Mouse (Mus musculus) forebrain, embryonic 14.5 days (tissue): ENCODE results near the gene Paqr5. TPM values are rescaled to one million over a fixed set of nuclear protein-coding genes. Genes with fewer than 3 reads are reported as not detected.
A peak's percentile ranks its signal among the peaks of the same experiment; 100 is the strongest.

Experiments
- ATAC-seq: fragments of 200-750 bp; cut with Nextera tagmentation; 2 replicates; pipeline ENCODE4 v1.8.0; 2017; ENCODE audit warnings: mild to moderate bottlenecking, moderate library complexity
- DNase-seq: peaks from one replicate; pipeline ENCODE4 v3.0.0-alpha.2; 2015; ENCODE audit warnings: low spot score
- H3K27ac ChIP-seq: fragments of 300-500 bp; sonication (generic); 2 replicates; pipeline ENCODE4 v1.5.1; 2014; ENCODE audit warnings: low read depth, mild to moderate bottlenecking, control low read depth, low read length, moderate library complexity
- H3K27me3 ChIP-seq: fragments of 300-500 bp; sonication (generic); replicated peaks from 2 replicates; pipeline ENCODE4 v1.6.1; 2014; ENCODE audit warnings: low read length, control low read depth, mixed read lengths; ENCODE audit not compliant: control insufficient read depth, insufficient read depth
- H3K36me3 ChIP-seq: fragments of 300-500 bp; sonication (generic); 2 replicates; pipeline ENCODE4 v1.6.1; 2014; ENCODE audit warnings: low read length, control low read depth; ENCODE audit not compliant: control insufficient read depth, insufficient read depth
- H3K4me1 ChIP-seq: fragments of 300-500 bp; sonication (generic); 2 replicates; pipeline ENCODE4 v1.6.1; 2014; ENCODE audit warnings: antibody characterized with exemption, low read length, control low read depth; ENCODE audit not compliant: control insufficient read depth, insufficient read depth
- H3K4me2 ChIP-seq: fragments of 300-500 bp; sonication (generic); 2 replicates; pipeline ENCODE4 v1.6.1; 2014; ENCODE audit warnings: mild to moderate bottlenecking, control low read depth, low read length
- H3K4me3 ChIP-seq: fragments of 300-500 bp; sonication (generic); 2 replicates; pipeline ENCODE4 v1.5.1; 2014; ENCODE audit warnings: low read depth, low read length, control low read depth
- H3K9ac ChIP-seq: fragments of 300-500 bp; sonication (generic); 2 replicates; pipeline ENCODE4 v1.6.1; 2014; ENCODE audit warnings: mild to moderate bottlenecking, low read length, control low read depth, moderate library complexity
- H3K9me3 ChIP-seq: fragments of 300-500 bp; sonication (generic); replicated peaks from 2 replicates; pipeline ENCODE4 v1.6.1; 2016; ENCODE audit warnings: low read length, control low read depth, mixed read lengths; ENCODE audit not compliant: control insufficient read depth
- WGBS: fragments of 180-500 bp; shearing (Covaris S2); extraction: QIAGEN DNeasy Blood & Tissue Kit; methylation state at CpG from one replicate; pipeline ENCODE4 v1.1.7; 2014; 5-methylcytosine and 5-hydroxymethylcytosine counted together
- polyA plus RNA-seq: library from polyadenylated mRNA; unstranded; fragments of >200 nt; fragmentation: Nextera tagmentation; extraction: Ambion mirVana; gene quantifications from 2 replicates; pipeline ENCODE4 v1.2.1, GENCODE M21; 2014

Paqr5 gene
- polyA plus RNA-seq, 1 experiment from 2014 or later = 0.55 TPM

DNA sequence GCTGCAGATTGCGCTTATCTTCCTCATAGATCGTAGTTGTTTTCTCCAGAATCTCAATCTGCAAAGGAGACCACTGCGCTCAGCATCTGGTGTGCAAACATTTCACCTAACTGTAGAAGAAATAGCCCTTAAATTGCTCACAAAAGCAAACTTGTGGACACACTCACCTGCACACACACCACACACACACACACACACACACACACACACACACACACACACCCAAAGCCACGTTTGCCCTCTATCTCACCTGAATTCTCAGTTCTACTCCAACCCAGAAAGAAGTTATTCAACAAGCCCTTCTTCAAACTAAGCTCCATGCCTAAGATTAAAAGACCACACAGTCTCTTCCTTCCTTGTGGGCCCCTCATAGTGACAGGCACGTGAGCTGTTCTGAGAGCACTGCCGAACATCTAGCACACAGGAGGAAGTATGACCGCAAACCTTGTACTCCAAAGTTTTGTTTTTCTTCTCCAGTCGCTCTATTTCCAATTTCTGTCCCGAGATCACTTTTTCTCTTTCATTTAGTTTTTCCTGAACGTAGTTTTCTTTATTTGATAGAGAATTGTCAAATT lies 101.5 kb downstream of the Paqr5 start:
- WGBS = 92% methylated on average over 10 of the region's 10 CpGs
- Histone ChIP-seq H3K27ac (no peak overlapping the region), H3K36me3 (peaks cover 87% of the 10 kb centered on the region), H3K27me3 (no peaks in the 10 kb centered on the region), H3K4me1 (no peaks in the 10 kb centered on the region), H3K4me2 (no peak overlapping the region), H3K9ac (no peak overlapping the region), H3K9me3 (no peaks in the 10 kb centered on the region), H3K4me3 (no peak overlapping the region)
- ATAC-seq (no peak), DNase-seq (no peak)

DNA sequence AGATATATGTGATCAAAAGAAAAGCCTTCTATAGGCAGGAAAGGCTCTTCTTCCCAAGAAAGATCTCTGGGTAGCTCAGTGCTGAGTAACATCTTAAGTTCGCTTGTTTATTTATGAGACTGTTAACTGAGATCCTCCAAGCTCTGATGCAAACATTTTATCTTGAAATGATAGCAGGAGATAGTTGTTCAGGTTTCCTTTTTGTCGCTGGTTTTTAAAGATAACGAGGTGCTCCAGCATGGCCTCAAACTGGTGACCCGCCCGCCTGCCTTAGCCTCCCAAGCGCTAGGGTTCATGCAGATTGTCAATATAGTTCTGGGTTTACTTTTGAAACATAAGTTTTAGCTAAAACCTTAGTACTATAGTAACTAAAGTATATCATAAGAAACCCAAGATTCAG lies 106.3 kb downstream of the Paqr5 start:
- peaks cover 77% of the 10 kb centered on the region for H3K36me3 ChIP-seq
- no peak overlapping the region for H3K4me3 ChIP-seq
- H3K4me1 ChIP-seq = no peaks in the 10 kb centered on the region
- no peak overlapping the region for H3K27ac ChIP-seq
- ATAC-seq (no peak), DNase-seq (no peak)
- whole genome bisulfite sequencing = 92% methylated on average over 6 of the region's 6 CpGs
- H3K4me2 ChIP-seq = no peak overlapping the region
- H3K9me3 ChIP-seq = no peaks in the 10 kb centered on the region
- no peaks in the 10 kb centered on the region for H3K27me3 ChIP-seq
- H3K9ac ChIP-seq = no peak overlapping the region

DNA sequence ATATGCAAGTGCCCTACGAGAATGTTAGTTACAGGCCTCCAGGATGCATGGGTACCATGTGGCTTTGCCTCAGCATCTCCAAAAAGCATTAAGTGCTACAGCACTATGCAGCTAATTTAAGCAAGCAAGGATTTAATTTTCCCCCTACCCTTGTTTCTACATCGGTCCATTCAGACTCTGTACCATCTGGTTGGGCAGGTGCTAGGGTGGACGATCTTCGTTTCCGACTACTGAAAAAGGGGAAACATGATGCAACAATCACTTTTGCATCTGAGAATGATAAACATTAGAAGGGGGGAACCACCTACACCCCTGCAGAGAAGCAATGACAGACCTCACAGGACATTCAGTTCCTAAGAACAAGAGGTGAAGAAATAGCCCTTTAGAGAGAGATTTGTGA lies 107.2 kb downstream of the Paqr5 start:
- H3K4me1 ChIP-seq = no peaks in the 10 kb centered on the region
- H3K9me3 ChIP-seq = no peaks in the 10 kb centered on the region
- ATAC-seq (no peak), DNase-seq (no peak)
- 94% methylated on average over 5 of the region's 5 CpGs for WGBS
- no peak overlapping the region for H3K27ac ChIP-seq
- peaks cover 68% of the 10 kb centered on the region for H3K36me3 ChIP-seq
- no peak overlapping the region for H3K4me2 ChIP-seq
- H3K27me3 ChIP-seq = no peaks in the 10 kb centered on the region
- no peak overlapping the region for H3K4me3 ChIP-seq
- H3K9ac ChIP-seq = no peak overlapping the region

DNA sequence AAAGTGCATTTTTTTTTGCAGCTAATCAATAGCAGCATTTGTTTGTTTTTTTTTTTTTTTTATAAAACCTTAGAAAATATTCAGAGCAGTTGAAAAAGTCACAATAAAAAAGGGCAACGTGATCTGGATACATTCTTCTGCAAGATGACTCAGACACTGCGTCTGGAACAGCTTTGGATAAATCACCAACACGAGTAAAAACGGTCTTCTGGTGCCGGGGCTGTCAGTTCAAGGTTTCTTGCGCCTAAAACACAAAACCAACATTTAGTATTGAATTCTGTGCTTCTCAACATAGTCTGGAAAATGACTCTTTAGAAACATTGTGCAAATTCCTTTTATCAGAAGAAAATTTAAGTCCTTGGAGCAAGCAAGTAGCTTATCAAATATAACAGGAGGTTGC lies 109.2 kb downstream of the Paqr5 start:
- WGBS = 92% methylated on average over 6 of the region's 6 CpGs

DNA sequence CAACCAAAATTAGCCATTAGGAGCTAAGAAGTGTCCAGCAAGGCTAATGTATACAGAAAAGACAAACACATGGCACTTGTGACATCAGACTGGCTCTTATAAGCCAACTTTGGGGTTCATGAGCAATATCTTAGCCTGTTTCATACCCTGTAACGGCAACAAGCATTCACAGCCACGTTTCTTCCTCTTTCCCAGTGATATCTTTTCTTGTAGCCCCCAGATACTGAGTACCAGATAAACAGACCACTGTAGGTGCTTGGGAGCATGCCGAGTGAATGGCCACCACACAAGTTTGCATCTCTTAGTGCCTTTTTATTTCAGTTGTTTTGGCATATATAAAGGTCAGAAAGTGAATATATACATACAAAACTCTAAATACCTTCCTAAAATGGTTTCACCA lies 109.7 kb downstream of the Paqr5 start:
- H3K36me3 ChIP-seq = peaks cover 60% of the 10 kb centered on the region
- no peak for ATAC-seq
- peaks cover 7% of the 10 kb centered on the region for H3K4me1 ChIP-seq
- no peak for DNase-seq
- no peak overlapping the region for H3K4me2 ChIP-seq
- no peaks in the 10 kb centered on the region for H3K9me3 ChIP-seq
- H3K9ac ChIP-seq = no peak overlapping the region
- 90% methylated on average over 3 of the region's 3 CpGs for WGBS
- H3K27ac ChIP-seq = no peak overlapping the region
- H3K27me3 ChIP-seq = no peaks in the 10 kb centered on the region
- H3K4me3 ChIP-seq = no peak overlapping the region

More for the DNA sequence above, 109.2 kb downstream of the Paqr5 start:
- H3K9me3 ChIP-seq = no peaks in the 10 kb centered on the region
- no peak overlapping the region for H3K9ac ChIP-seq
- no peak overlapping the region for H3K4me3 ChIP-seq
- no peak overlapping the region for H3K4me2 ChIP-seq
- ATAC-seq = no peak
- H3K27me3 ChIP-seq = no peaks in the 10 kb centered on the region
- H3K4me1 ChIP-seq = peaks cover 7% of the 10 kb centered on the region
- H3K36me3 ChIP-seq = peaks cover 60% of the 10 kb centered on the region
- no peak overlapping the region for H3K27ac ChIP-seq
- no peak for DNase-seq

DNA sequence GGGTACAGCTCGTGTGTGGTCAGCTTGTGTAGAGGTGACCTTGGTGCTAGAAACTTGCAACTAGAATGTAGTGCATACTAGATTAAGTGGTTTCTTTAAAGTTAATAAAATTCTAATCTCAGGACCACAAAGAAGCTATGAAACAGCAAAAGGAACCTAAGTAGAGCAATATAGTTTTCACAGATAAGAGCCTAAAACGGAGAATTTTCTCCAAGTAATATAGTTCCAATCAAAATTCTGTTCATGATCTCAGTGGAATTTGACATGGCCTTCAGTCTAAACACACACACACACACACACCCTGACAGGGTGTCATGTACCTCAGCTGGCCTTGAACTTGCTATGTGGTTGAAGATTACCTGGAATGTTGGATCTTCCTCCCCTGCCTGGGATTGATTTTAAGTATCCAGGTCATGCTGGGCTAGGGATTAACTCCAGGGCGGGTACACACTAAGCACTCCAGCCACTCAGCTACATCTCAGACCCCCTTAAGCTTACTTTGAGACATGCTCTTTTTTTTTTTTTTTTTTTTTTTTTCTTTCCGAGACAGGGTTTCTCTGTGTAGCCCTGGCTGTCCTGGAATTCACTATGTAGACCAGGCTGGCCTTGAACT lies 111.2 kb downstream of the Paqr5 start:
- WGBS = 48% methylated on average over 4 of the region's 4 CpGs
- H3K9ac ChIP-seq = peak overlapping the region; percentile 67
- ATAC-seq (no peak), DNase-seq (no peak)
- no peaks in the 10 kb centered on the region for H3K27me3 ChIP-seq
- H3K9me3 ChIP-seq = no peaks in the 10 kb centered on the region
- H3K27ac ChIP-seq = no peak overlapping the region
- peak overlapping the region; percentile 90 for H3K4me2 ChIP-seq
- peaks cover 63% of the 10 kb centered on the region for H3K36me3 ChIP-seq
- H3K4me1 ChIP-seq = peaks cover 7% of the 10 kb centered on the region
- H3K4me3 ChIP-seq = peak overlapping the region; percentile 90; the same call in 1 of the 2 replicates

DNA sequence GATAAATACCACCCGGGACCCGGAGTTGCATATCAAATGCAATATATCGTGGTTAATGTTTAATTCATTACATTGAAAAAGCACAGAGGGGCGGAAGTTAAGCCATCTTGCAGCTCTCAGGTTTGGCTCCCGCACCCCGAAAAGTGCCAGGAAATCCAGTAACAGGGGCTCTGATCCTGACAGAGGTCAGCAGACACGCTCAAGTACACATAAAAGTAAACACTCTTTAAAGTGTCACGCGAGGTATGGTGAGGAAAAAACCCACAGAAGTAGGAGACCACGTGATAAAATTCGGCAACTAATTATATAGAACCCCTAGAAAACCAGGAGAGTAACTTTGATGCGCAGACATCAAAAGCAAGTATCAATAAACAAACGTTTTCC lies 111.7 kb downstream of the Paqr5 start:
- Histone ChIP-seq H3K27me3 (no peaks in the 10 kb centered on the region), H3K4me1 (peaks cover 7% of the 10 kb centered on the region), H3K27ac (peak overlapping the region; percentile 92), H3K9me3 (no peaks in the 10 kb centered on the region), H3K36me3 (peaks cover 58% of the 10 kb centered on the region), H3K4me2 (peak overlapping the region; percentile 90), H3K9ac (peak overlapping the region; percentile 67), H3K4me3 (peak overlapping the region; percentile 90)
- 4% methylated on average over 13 of the region's 13 CpGs for WGBS
- ATAC-seq = no peak; the same call in 1 of the 2 replicates
- no peak for DNase-seq

DNA sequence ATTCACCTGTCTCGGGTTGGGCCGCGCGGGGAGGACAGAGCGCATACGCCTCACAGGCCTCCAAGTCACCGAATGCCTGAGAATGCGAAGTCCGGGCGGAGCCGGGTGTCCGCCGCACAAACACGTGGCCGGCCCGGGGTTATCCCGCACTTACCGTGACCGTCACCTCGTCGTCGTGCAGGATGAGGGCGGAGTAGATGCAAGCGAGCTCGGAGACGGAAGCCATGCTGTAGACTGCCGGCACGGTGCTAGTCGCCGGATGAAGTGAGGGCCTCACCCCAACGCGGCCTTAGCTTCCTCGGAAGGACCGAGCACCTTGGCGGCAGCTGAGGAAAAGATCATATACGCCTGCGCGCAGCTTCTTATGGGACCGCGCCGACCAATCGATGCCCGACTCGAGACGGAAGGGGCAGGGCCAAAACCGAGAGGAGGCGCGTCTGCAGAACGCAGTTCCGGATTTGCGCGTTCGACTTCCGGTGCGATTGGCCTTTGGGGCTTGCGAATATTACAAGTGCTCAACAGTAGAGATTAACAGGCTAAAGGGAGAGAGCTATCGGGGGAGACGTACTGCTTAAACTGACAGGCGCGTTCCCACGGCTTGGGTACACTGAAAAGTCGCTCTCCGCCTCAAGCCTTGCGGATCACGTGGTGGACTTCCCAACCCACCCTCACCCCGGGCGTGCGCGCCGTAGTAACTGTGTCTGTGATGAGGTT lies 112.3 kb downstream of the Paqr5 start, which contains the start of gene Rplp1:
Gene Rplp1, minus strand, starts transcription at position 340 of the 714 bp plus-strand sequence.
- under 1% methylated on average over 68 of the region's 70 CpGs for WGBS
- H3K27me3 ChIP-seq = no peaks in the 10 kb centered on the region
- H3K9me3 ChIP-seq = no peaks in the 10 kb centered on the region
- DNase-seq = peak; percentile 99
- H3K27ac ChIP-seq = peak within 1 kb of the TSS; percentile 92
- peak; percentile 98 for ATAC-seq
- H3K4me2 ChIP-seq = peak within 1 kb of the TSS; percentile 90
- peaks cover 7% of the 10 kb centered on the region for H3K4me1 ChIP-seq
- H3K4me3 ChIP-seq = peak within 1 kb of the TSS; percentile 90
- peak within 1 kb of the TSS; percentile 85 for H3K9ac ChIP-seq
- peaks cover 52% of the 10 kb centered on the region for H3K36me3 ChIP-seq
